In genomic region chr11:101200986-101201385, GRCm38 (mm10) we compare ENCODE assay signal across 8 mouse cellular contexts. TPM values are rescaled to one million over a fixed set of nuclear protein-coding genes. Genes with fewer than 3 reads are reported as not detected.
DNase-seq lines count a peak whose midpoint lies in the region; ATAC-seq and TF ChIP-seq lines count a peak whose summit lies in the region.

No protein-coding gene starts in this region.

- peaks cover 10% of the 10 kb centered on the region for H3K36me3 ChIP-seq in C2C12 (ENCODE audit: control insufficient read depth, insufficient read depth)
- H3K36me3 ChIP-seq in forebrain, embryonic 16.5 days (ENCODE audit: control insufficient read depth, insufficient read depth): peaks cover 17% of the 10 kb centered on the region

- no peaks in the 10 kb centered on the region for H3K79me2 ChIP-seq in C2C12 (ENCODE audit: control insufficient read depth, insufficient read depth)

- peak; percentile 88 for ATAC-seq in frontal cortex, adult (ENCODE audit: low TSS enrichment)
- ATAC-seq in forebrain, embryonic 16.5 days: peak; percentile 62; the same call in 1 of the 2 replicates
- ATAC-seq in megakaryocyte, adult 5-6 weeks (ENCODE audit: poor library complexity, severe bottlenecking): peak; percentile 47; the same call in 1 of the 2 replicates

- no peak overlapping the region for H3ac ChIP-seq in C2C12 (ENCODE audit: control insufficient read depth, insufficient read length, low read depth)

- 12% methylated on average over 7 of the region's 7 CpGs for WGBS in forebrain, embryonic 16.5 days

- TF ChIP-seq CTCF in C2C12 (IDR thresholded peaks at IDR 0.05; ENCODE audit: control insufficient read depth, insufficient read depth, insufficient read length): peak; percentile 45

- H3K9ac ChIP-seq in forebrain, embryonic 16.5 days (replicated peaks; ENCODE audit: low read depth, low read length): peak overlapping the region; percentile 7; the same call in 1 of the 2 replicates

- no peaks in the 10 kb centered on the region for H3K9me3 ChIP-seq in forebrain, embryonic 16.5 days (ENCODE audit: control insufficient read depth, low read length)

- no peaks in the 10 kb centered on the region for H3K27me3 ChIP-seq in C2C12 (ENCODE audit: control insufficient read depth, insufficient read depth, insufficient read length)
- no peaks in the 10 kb centered on the region for H3K27me3 ChIP-seq in forebrain, embryonic 16.5 days (replicated peaks; ENCODE audit: control insufficient read depth, insufficient read depth, low read length)

- no peak overlapping the region for H3K4me2 ChIP-seq in forebrain, embryonic 16.5 days (ENCODE audit: low read length)

- H3K4me3 ChIP-seq in C2C12 (ENCODE audit: insufficient read depth, poor library complexity, severe bottlenecking): no peak overlapping the region
- no peak overlapping the region for H3K4me3 ChIP-seq in forebrain, embryonic 16.5 days (replicated peaks; ENCODE audit: low read length)

- no peaks in the 10 kb centered on the region for H3K79me3 ChIP-seq in C2C12 (ENCODE audit: low read depth)

- DNase-seq in frontal cortex, postnatal 10 days (ENCODE audit: low spot score in 2 of 2): no peak
- peak; percentile 52 for DNase-seq in c-Kit-positive CD71-positive TER-119-positive erythroid progenitor cells, embryonic 14.5 days (ENCODE audit: low spot score)
- DNase-seq in thymus, postnatal 4 days: peak; percentile 65
- no peak for DNase-seq in right cerebral cortex, postnatal 36 days (ENCODE audit: low spot score in 2 of 2)

- no peak overlapping the region for H3K27ac ChIP-seq in forebrain, embryonic 16.5 days (ENCODE audit: low read length)

- H3K4me1 ChIP-seq in forebrain, embryonic 16.5 days (replicated peaks; ENCODE audit: control insufficient read depth, insufficient read depth, low read length): no peaks in the 10 kb centered on the region

TF ChIP-seq in C2C12, 6 proteins besides CTCF, POLR2A, EP300 and RAD21:
- TF ChIP-seq USF1 (IDR thresholded peaks at IDR 0.05; ENCODE audit: low read depth) (no peak), MAX (IDR thresholded peaks at IDR 0.05) (no peak), CEBPB (IDR thresholded peaks at IDR 0.05; ENCODE audit: low read depth) (no peak), FOSL1 (IDR thresholded peaks at IDR 0.05; ENCODE audit: insufficient read depth, low read length, poor library complexity, severe bottlenecking) (no peak), MYOG (IDR thresholded peaks at IDR 0.05; ENCODE audit: control insufficient read depth, extremely low read depth, insufficient read length) (no peak), MYOD1 (IDR thresholded peaks at IDR 0.05; ENCODE audit: control insufficient read depth, insufficient read length, low read depth) (no peak)

RNA-seq across cellular contexts. Expression of gene Ezh1, which starts 25.3 kb away (rescaled TPM):
- 4.5 TPM for polyA plus RNA-seq in C2C12 (2012; fragmentation: generic; extraction: Trizol)
- 24.8 and 27.0 TPM in 2 replicates for polyA plus RNA-seq in forebrain, embryonic 16.5 days (2015; fragmentation: Nextera tagmentation; extraction: Ambion mirVana)
- 20.0 and 20.8 TPM in 2 replicates for total RNA-seq in megakaryocyte, adult 5-6 weeks (2015)
- 20.0 and 20.1 TPM in 2 replicates for total RNA-seq in megakaryocyte, adult 5-6 weeks (2017)

RNA-seq across cellular contexts. Expression of gene Ccr10, which starts 25.7 kb away (rescaled TPM):
- polyA plus RNA-seq in C2C12 (2012; fragmentation: generic; extraction: Trizol): 0.18 TPM
- 0.14 TPM in 1 of 2 replicates, not detected in the other for polyA plus RNA-seq in forebrain, embryonic 16.5 days (2015; fragmentation: Nextera tagmentation; extraction: Ambion mirVana)
- total RNA-seq in megakaryocyte, adult 5-6 weeks (2015): 0.11 TPM in 1 of 2 replicates, not detected in the other
- 0.07 and 0.37 TPM in 2 replicates for total RNA-seq in megakaryocyte, adult 5-6 weeks (2017)

RNA-seq across cellular contexts. Expression of gene Plekhh3, which starts 29.8 kb away (rescaled TPM):
- 18.3 TPM for polyA plus RNA-seq in C2C12 (2012; fragmentation: generic; extraction: Trizol)
- 4.8 and 5.8 TPM in 2 replicates for polyA plus RNA-seq in forebrain, embryonic 16.5 days (2015; fragmentation: Nextera tagmentation; extraction: Ambion mirVana)
- total RNA-seq in megakaryocyte, adult 5-6 weeks (2015): 0.96 and 1.6 TPM in 2 replicates
- total RNA-seq in megakaryocyte, adult 5-6 weeks (2017): 1.8 and 3.8 TPM in 2 replicates

RNA-seq across cellular contexts. Expression of gene Cntnap1, which starts 30.7 kb away (rescaled TPM):
- polyA plus RNA-seq in C2C12 (2012; fragmentation: generic; extraction: Trizol): 0.28 TPM
- polyA plus RNA-seq in forebrain, embryonic 16.5 days (2015; fragmentation: Nextera tagmentation; extraction: Ambion mirVana): 0.77 and 1.5 TPM in 2 replicates
- total RNA-seq in megakaryocyte, adult 5-6 weeks (2015): not detected in 2 replicates
- total RNA-seq in megakaryocyte, adult 5-6 weeks (2017): 0.07 TPM in 1 of 2 replicates, not detected in the other

RNA-seq across cellular contexts. Expression of gene Ramp2, which starts 44.8 kb away (rescaled TPM):
- 0.66 TPM for polyA plus RNA-seq in C2C12 (2012; fragmentation: generic; extraction: Trizol)
- 67.4 and 72.0 TPM in 2 replicates for polyA plus RNA-seq in forebrain, embryonic 16.5 days (2015; fragmentation: Nextera tagmentation; extraction: Ambion mirVana)
- not detected in 2 replicates for total RNA-seq in megakaryocyte, adult 5-6 weeks (2015)
- total RNA-seq in megakaryocyte, adult 5-6 weeks (2017): not detected in 2 replicates

Comparison
In these comparisons a context has a peak if more than half of its experiments do, and no peak if none do; other contexts are left out.
1. DNase-seq: peak in c-Kit-positive CD71-positive TER-119-positive erythroid progenitor cells, embryonic 14.5 days (single experiment) and thymus, postnatal 4 days (single experiment); none in frontal cortex, postnatal 10 days (0 of 2) and right cerebral cortex, postnatal 36 days (0 of 2).
2. Peak in every context shown above with its lines, with median percentiles within 50 percentile points of each other: ATAC-seq.